8 mouse cellular contexts compared by ENCODE assay signal in genomic region chr2:181364487-181364859, GRCm38 (mm10). TPM values are rescaled to one million over a fixed set of nuclear protein-coding genes. Genes with fewer than 3 reads are reported as not detected.
DNase-seq lines count a peak whose midpoint lies in the region; ATAC-seq and TF ChIP-seq lines count a peak whose summit lies in the region.

No protein-coding gene starts in this region.

- peaks cover 34% of the 10 kb centered on the region for H3K4me1 ChIP-seq in heart, embryonic 13.5 days
- peaks cover 4% of the 10 kb centered on the region in 2 experiments; a peak in 1 of 4 replicates for H3K4me1 ChIP-seq in ES-E14 (ENCODE audit: control insufficient read depth in 2 of 2, insufficient read depth in 2 of 2, low read length in 2 of 2, poor library complexity in 1 of 2)
- peaks cover 33% of the 10 kb centered on the region for H3K4me1 ChIP-seq in heart, embryonic 16.5 days (ENCODE audit: control insufficient read depth, insufficient read depth, low read length)

- ATAC-seq in heart, embryonic 13.5 days (ENCODE audit: extremely low read depth, insufficient number of reproducible peaks, low FRiP score, low TSS enrichment) = no peak
- no peak for ATAC-seq in heart, embryonic 16.5 days (replicated peaks; ENCODE audit: extremely low read depth, insufficient read depth, low FRiP score)

- DNase-seq in heart, adult 8-10 months (ENCODE audit: low spot score) = no peak
- no peak for DNase-seq in ES-E14 (ENCODE audit: low read depth, low spot score)
- no peak for DNase-seq in layer of hippocampus, adult 11-12 months (ENCODE audit: low spot score)
- no peak for DNase-seq in ovary, postnatal 10 days (ENCODE audit: low spot score)
- DNase-seq in right cerebral cortex, postnatal 10 days (ENCODE audit: low spot score in 2 of 2) = no peak

- peak overlapping the region; percentile 95 for H3K4me2 ChIP-seq in heart, embryonic 13.5 days
- H3K4me2 ChIP-seq in heart, embryonic 16.5 days (ENCODE audit: low read depth, low read length) = peak overlapping the region; percentile 98

- no peaks in the 10 kb centered on the region for H3K9me3 ChIP-seq in heart, embryonic 13.5 days
- H3K9me3 ChIP-seq in ES-E14 (ENCODE audit: control insufficient read depth, insufficient read depth, low read depth, low read length) = no peaks in the 10 kb centered on the region
- H3K9me3 ChIP-seq in heart, embryonic 16.5 days (replicated peaks; ENCODE audit: control insufficient read depth, low read length) = no peaks in the 10 kb centered on the region

- peaks cover 60% of the 10 kb centered on the region for H3K79me2 ChIP-seq in macrophage (ENCODE audit: inconsistent target)

- H3K36me3 ChIP-seq in heart, embryonic 13.5 days = peaks cover 60% of the 10 kb centered on the region
- H3K36me3 ChIP-seq in ES-E14 (ENCODE audit: control insufficient read depth, insufficient read depth, low read length, poor library complexity, severe bottlenecking) (peaks cover 17% of the 10 kb centered on the region), macrophage (ENCODE audit: inconsistent target) (peaks cover 38% of the 10 kb centered on the region)
- H3K36me3 ChIP-seq in heart, embryonic 16.5 days (ENCODE audit: control insufficient read depth, insufficient read depth) = peaks cover 28% of the 10 kb centered on the region

- H3K9ac ChIP-seq in heart, embryonic 13.5 days = peak overlapping the region; percentile 86
- H3K9ac ChIP-seq in ES-E14 (ENCODE audit: insufficient read depth, low read depth, low read length, poor library complexity, severe bottlenecking) = peak overlapping the region; percentile 96
- H3K9ac ChIP-seq in heart, embryonic 16.5 days (ENCODE audit: low read length) = peak overlapping the region; percentile 98

- WGBS in heart, embryonic 13.5 days = 8% methylated on average over 14 of the region's 14 CpGs
- WGBS in heart, embryonic 16.5 days = 7% methylated on average over 14 of the region's 14 CpGs
- WGBS in macrophage (ENCODE audit: missing documents) = 11% methylated on average over 14 of the region's 14 CpGs

- H3K4me3 ChIP-seq in heart, embryonic 13.5 days = peak overlapping the region; percentile 70
- H3K4me3 ChIP-seq in ES-E14 (ENCODE audit: insufficient read depth in 1 of 2, low read depth in 1 of 2, low read length in 2 of 2, poor library complexity in 1 of 2, severe bottlenecking in 1 of 2) (peak overlapping the region; percentile 91 to 98), macrophage (ENCODE audit: inconsistent target) (peak overlapping the region; percentile 84)
- H3K4me3 ChIP-seq in heart, embryonic 16.5 days (ENCODE audit: low read length) = peak overlapping the region; percentile 95

- H3K27ac ChIP-seq in heart, embryonic 13.5 days (replicated peaks) = peak overlapping the region; percentile 90
- H3K27ac ChIP-seq in ES-E14 (ENCODE audit: insufficient read depth, low read depth, low read length, poor library complexity, severe bottlenecking) = peak overlapping the region; percentile 65; the same call in 1 of the 2 replicates
- peak overlapping the region; percentile 95 for H3K27ac ChIP-seq in heart, embryonic 16.5 days (ENCODE audit: low read length)
- peak overlapping the region; percentile 39 for H3K27ac ChIP-seq in macrophage

- in situ Hi-C loops in ES-E14 (cut with MboI; ENCODE audit: low sequenced_read_pairs in 2 of 2, unreplicated experiment in 2 of 2) = no loop called here

- no peaks in the 10 kb centered on the region for H3K27me3 ChIP-seq in heart, embryonic 13.5 days (replicated peaks)
- H3K27me3 ChIP-seq in heart, embryonic 16.5 days (ENCODE audit: control insufficient read depth, insufficient read depth, low read length) = no peaks in the 10 kb centered on the region

TF ChIP-seq in ES-E14, 5 proteins besides CTCF, POLR2A, EP300 and RAD21:
- TF ChIP-seq ZC3H11A (IDR thresholded peaks at IDR 0.05; ENCODE audit: borderline replicate concordance, low read depth, low read length) = no peak
- no peak for TF ChIP-seq HCFC1 (IDR thresholded peaks at IDR 0.05; ENCODE audit: borderline replicate concordance, insufficient read depth, low read length)
- no peak for TF ChIP-seq MAFK (IDR thresholded peaks at IDR 0.05; ENCODE audit: insufficient read depth, low read depth, low read length)
- no peak for TF ChIP-seq CHD2 (IDR thresholded peaks at IDR 0.05; ENCODE audit: low read depth, low read length)
- TF ChIP-seq ZNF384 (IDR thresholded peaks at IDR 0.05; ENCODE audit: low read depth, low read length) = no peak

RNA-seq across cellular contexts. Expression of gene Zgpat, which starts 0.3 kb away (rescaled TPM):
- 23.3 and 26.7 TPM in 2 replicates for polyA plus RNA-seq in heart, embryonic 13.5 days (2015; fragmentation: Nextera tagmentation; extraction: Ambion mirVana)
- 10 to 100 TPM; 17.4 to 22.9 (median 18.1) TPM for total RNA-seq in heart, adult 8-10 months (2022)
- total RNA-seq in ES-E14 (2012; rRNA removed) = 43.5 and 61.3 TPM in 2 replicates
- 28.0 and 30.7 TPM in 2 replicates for polyA plus RNA-seq in heart, embryonic 16.5 days (2015; fragmentation: Nextera tagmentation; extraction: Ambion mirVana)
- 100 to 1,000 TPM in 13 of 26 experiments, 10 to 100 TPM in 13; 56.0 to 180 (median 98.4) TPM for total RNA-seq in macrophage (2018; cell fraction: chromatin; rRNA removed)
- total RNA-seq in macrophage (2018; cell fraction: cytosol; rRNA removed) = 10 to 100 TPM; 10.8 to 20.2 (median 15.4) TPM
- total RNA-seq in macrophage (2018; cell fraction: nucleus; rRNA removed) = 100 to 1,000 TPM in 5 of 26 experiments, 10 to 100 TPM in 21; 31.4 to 115 (median 62.2) TPM
- polyA plus RNA-seq in macrophage (2018) = 13.7 to 17.8 TPM (median 17.3 TPM) in 3 replicates

RNA-seq across cellular contexts. Expression of gene Arfrp1, which starts 0.7 kb away (rescaled TPM):
- 57.5 and 59.1 TPM in 2 replicates for polyA plus RNA-seq in heart, embryonic 13.5 days (2015; fragmentation: Nextera tagmentation; extraction: Ambion mirVana)
- total RNA-seq in heart, adult 8-10 months (2022) = 10 to 100 TPM; 50.2 to 56.0 (median 53.9) TPM
- total RNA-seq in ES-E14 (2012; rRNA removed) = 32.8 and 36.3 TPM in 2 replicates
- polyA plus RNA-seq in heart, embryonic 16.5 days (2015; fragmentation: Nextera tagmentation; extraction: Ambion mirVana) = 63.0 and 65.7 TPM in 2 replicates
- total RNA-seq in macrophage (2018; cell fraction: chromatin; rRNA removed) = 100 to 1,000 TPM in 16 of 26 experiments, 10 to 100 TPM in 10; 66.8 to 144 (median 110) TPM
- total RNA-seq in macrophage (2018; cell fraction: cytosol; rRNA removed) = 10 to 100 TPM; 14.5 to 24.4 (median 18.9) TPM
- 100 to 1,000 TPM in 1 of 26 experiments, 10 to 100 TPM in 25; 47.0 to 106 (median 69.1) TPM for total RNA-seq in macrophage (2018; cell fraction: nucleus; rRNA removed)
- polyA plus RNA-seq in macrophage (2018) = 21.9 to 23.2 TPM (median 22.5 TPM) in 3 replicates

RNA-seq across cellular contexts. Expression of gene Lime1, which starts 15.4 kb away (rescaled TPM):
- 11.9 and 15.6 TPM in 2 replicates for polyA plus RNA-seq in heart, embryonic 13.5 days (2015; fragmentation: Nextera tagmentation; extraction: Ambion mirVana)
- total RNA-seq in heart, adult 8-10 months (2022) = 1 to 10 TPM; 4.6 to 5.1 (median 4.8) TPM
- total RNA-seq in ES-E14 (2012; rRNA removed) = 30.8 and 48.9 TPM in 2 replicates
- 15.6 and 18.1 TPM in 2 replicates for polyA plus RNA-seq in heart, embryonic 16.5 days (2015; fragmentation: Nextera tagmentation; extraction: Ambion mirVana)
- 10 to 100 TPM; 14.8 to 60.2 (median 30.1) TPM for total RNA-seq in macrophage (2018; cell fraction: chromatin; rRNA removed)
- 1 to 10 TPM in 22 of 26 experiments, under 1 TPM in 4; 0.68 to 4.7 (median 1.4) TPM for total RNA-seq in macrophage (2018; cell fraction: cytosol; rRNA removed)
- total RNA-seq in macrophage (2018; cell fraction: nucleus; rRNA removed) = 10 to 100 TPM; 11.5 to 42.8 (median 26.7) TPM
- 2.9 to 8.2 TPM (median 3.7 TPM) in 3 replicates for polyA plus RNA-seq in macrophage (2018)

RNA-seq across cellular contexts. Expression of gene Rtel1, which starts 44.9 kb away (rescaled TPM):
- 23.1 and 26.5 TPM in 2 replicates for polyA plus RNA-seq in heart, embryonic 13.5 days (2015; fragmentation: Nextera tagmentation; extraction: Ambion mirVana)
- total RNA-seq in heart, adult 8-10 months (2022) = 10 to 100 TPM in 2 of 4 experiments, 1 to 10 TPM in 2; 8.1 to 13.0 (median 10.0) TPM
- 133 and 209 TPM in 2 replicates for total RNA-seq in ES-E14 (2012; rRNA removed)
- 23.8 and 25.9 TPM in 2 replicates for polyA plus RNA-seq in heart, embryonic 16.5 days (2015; fragmentation: Nextera tagmentation; extraction: Ambion mirVana)
- 10 to 100 TPM; 26.1 to 96.4 (median 60.6) TPM for total RNA-seq in macrophage (2018; cell fraction: chromatin; rRNA removed)
- total RNA-seq in macrophage (2018; cell fraction: cytosol; rRNA removed) = 1 to 10 TPM; 2.9 to 8.1 (median 4.3) TPM
- total RNA-seq in macrophage (2018; cell fraction: nucleus; rRNA removed) = 10 to 100 TPM in 25 of 26 experiments, 1 to 10 TPM in 1; 9.9 to 80.6 (median 30.5) TPM
- polyA plus RNA-seq in macrophage (2018) = 4.9 to 9.2 TPM (median 5.3 TPM) in 3 replicates

RNA-seq across cellular contexts. Expression of gene Stmn3, which starts 50.2 kb away (rescaled TPM):
- 1.5 and 2.4 TPM in 2 replicates for polyA plus RNA-seq in heart, embryonic 13.5 days (2015; fragmentation: Nextera tagmentation; extraction: Ambion mirVana)
- under 1 TPM in 2 of 4 experiments, not detected in 2; 0.30 to 0.47 TPM for total RNA-seq in heart, adult 8-10 months (2022)
- 7.9 and 8.6 TPM in 2 replicates for total RNA-seq in ES-E14 (2012; rRNA removed)
- polyA plus RNA-seq in heart, embryonic 16.5 days (2015; fragmentation: Nextera tagmentation; extraction: Ambion mirVana) = 1.4 and 1.9 TPM in 2 replicates
- total RNA-seq in macrophage (2018; cell fraction: chromatin; rRNA removed) = not detected
- under 1 TPM in 1 of 26 experiments, not detected in 25; 0.14 TPM for total RNA-seq in macrophage (2018; cell fraction: cytosol; rRNA removed)
- total RNA-seq in macrophage (2018; cell fraction: nucleus; rRNA removed) = not detected
- polyA plus RNA-seq in macrophage (2018) = not detected in 3 replicates

Comparison
In these comparisons a context has a peak if more than half of its experiments do, and no peak if none do; other contexts are left out.
1. H3K27ac ChIP-seq: peak in every context shown above with its lines; median percentile 95 in heart, embryonic 16.5 days; 90 in heart, embryonic 13.5 days; 65 in ES-E14; 39 in macrophage.